In the genomic region with DNA sequence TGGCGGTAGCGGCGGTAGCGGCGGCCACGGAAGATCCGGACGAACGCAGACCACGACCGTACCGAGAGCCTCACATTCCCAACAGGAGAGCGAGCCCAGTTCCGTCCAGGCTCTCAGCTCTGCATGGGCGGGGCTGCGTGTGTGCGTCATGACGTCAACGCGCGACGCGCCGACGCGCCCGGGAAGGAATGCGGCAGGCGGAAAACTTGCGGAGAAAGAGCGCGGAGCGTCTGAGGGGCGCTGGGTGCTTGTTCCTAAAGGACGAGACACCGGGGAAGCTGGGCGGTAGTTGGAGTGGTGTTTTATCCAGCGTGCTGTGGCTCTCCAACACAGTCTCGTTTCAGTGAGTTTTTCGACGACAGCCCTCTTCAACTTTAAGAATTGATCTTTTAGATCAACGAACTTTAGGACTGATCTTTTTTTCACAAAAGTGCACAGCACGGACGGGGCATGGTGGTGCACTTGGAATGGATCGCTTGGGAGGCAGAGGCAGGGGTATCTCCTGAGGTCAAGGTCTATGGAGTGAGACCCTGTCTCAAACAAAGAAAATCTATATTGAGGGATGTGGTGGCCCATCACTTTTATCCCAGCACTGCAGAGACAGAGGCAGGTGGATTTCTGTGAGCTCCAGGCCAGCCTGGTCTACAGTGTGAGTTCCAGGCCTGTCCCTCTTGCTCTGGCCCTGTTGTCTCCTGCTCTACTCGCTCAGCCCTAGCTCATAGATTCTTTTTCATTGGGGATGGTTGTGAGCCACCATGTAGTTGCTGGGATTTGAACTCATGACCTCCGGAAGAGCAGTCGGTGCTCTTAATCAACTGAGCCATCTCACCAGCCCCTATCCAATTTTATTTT, we compare ENCODE assay signal across 1 mouse cellular context.
TF ChIP-seq lines count a peak whose summit lies in the region.

A gene (minus strand): TSS at position 141 of the 852 bp plus-strand sequence.

TF ChIP-seq in CH12.LX, 34 proteins besides CTCF, POLR2A, EP300 and RAD21 (continued from another document):
- 0 out of 2 replicates have a peak, but pooled peaks have one; percentile 76 for TF ChIP-seq KAT2A (IDR thresholded peaks at IDR 0.05; ENCODE audit: insufficient replicate concordance, low read length)
- peak; percentile 72 for TF ChIP-seq HCFC1 (IDR thresholded peaks at IDR 0.05; ENCODE audit: low read depth, low read length)
- TF ChIP-seq TBP (conservative IDR thresholded peaks at IDR 0.05; ENCODE audit: low read depth, low read length): peak; percentile 91
- TF ChIP-seq CHD2 (IDR thresholded peaks at IDR 0.05; ENCODE audit: low read length): peak; percentile 39; the same call in 1 of the 2 replicates
- no peak; the same call in 1 of the 2 replicates for TF ChIP-seq JUN (IDR thresholded peaks at IDR 0.05; ENCODE audit: insufficient read depth, low read depth, low read length)
- TF ChIP-seq MYC (IDR thresholded peaks at IDR 0.05; ENCODE audit: low read depth, low read length): peak; percentile 66
- TF ChIP-seq NELFE (IDR thresholded peaks at IDR 0.05; ENCODE audit: low read depth, low read length): peak; percentile 98
- TF ChIP-seq PAX5 (IDR thresholded peaks at IDR 0.05; ENCODE audit: low read length): no peak
- TF ChIP-seq POLR2AphosphoS2 (IDR thresholded peaks at IDR 0.05; ENCODE audit: low read depth, low read length): peak; percentile 97
- peak; percentile 82 for TF ChIP-seq ELF1 (IDR thresholded peaks at IDR 0.05; ENCODE audit: low read depth, low read length)
- peak; percentile 69 for TF ChIP-seq MAX (IDR thresholded peaks at IDR 0.05; ENCODE audit: low read length)
- peak; percentile 91 for TF ChIP-seq TCF12 (IDR thresholded peaks at IDR 0.05; ENCODE audit: low read depth, low read length)
- TF ChIP-seq E2F4 (IDR thresholded peaks at IDR 0.05; ENCODE audit: insufficient replicate concordance, low read depth, low read length): no peak
- TF ChIP-seq USF1 (IDR thresholded peaks at IDR 0.05; ENCODE audit: low read depth, low read length): no peak
- peak; percentile 19 for TF ChIP-seq MXI1 (IDR thresholded peaks at IDR 0.05; ENCODE audit: low read depth, low read length)
- peak; percentile 88 for TF ChIP-seq SIN3A (IDR thresholded peaks at IDR 0.05; ENCODE audit: low read length)
- TF ChIP-seq RCOR1 (conservative IDR thresholded peaks at IDR 0.05; ENCODE audit: low read depth, low read length): peak; percentile 42; the same call in 1 of the 2 replicates
- no peak for TF ChIP-seq ETS1 (conservative IDR thresholded peaks at IDR 0.05; ENCODE audit: low read depth, low read length)
